Mouse (Mus musculus): ENCODE measurements around the gene Adgrl3. TPM values are rescaled to one million over a fixed set of nuclear protein-coding genes. Genes with fewer than 3 reads are reported as not detected.

Gene Adgrl3
- total RNA-seq, 2 experiments from 2014 or later: 224 to 242 TPM

Small RNA genes lying within 50 kb of the gene (microRNA-seq; reads per million reads assigned to microRNA genes)
- not detected for gene Gm22048
